Mouse (Mus musculus) myocyte (in vitro differentiated cells): Measurements from ENCODE around the gene Stab2. TPM values are rescaled to one million over a fixed set of nuclear protein-coding genes. Genes with fewer than 3 reads are reported as not detected.

Experiments
- H3K27me3 ChIP-seq: one replicate; pipeline ENCODE4 v1.6.1; 2011; ENCODE audit not compliant: control insufficient read depth, insufficient read depth, insufficient read length
- H3K36me3 ChIP-seq: one replicate; pipeline ENCODE4 v1.6.1; 2011; ENCODE audit not compliant: control insufficient read depth, insufficient read depth
- H3K4me2 ChIP-seq: one replicate; pipeline ENCODE4 v1.6.1; 2011; ENCODE audit warnings: low read depth, control low read depth
- H3K4me3 ChIP-seq: one replicate; pipeline ENCODE4 v1.5.1; 2011; ENCODE audit warnings: mild to moderate bottlenecking, control low read depth, moderate library complexity
- H3K79me2 ChIP-seq: one replicate; pipeline ENCODE4 v1.6.1; 2011; ENCODE audit not compliant: control insufficient read depth, insufficient read depth
- H3ac ChIP-seq: one replicate; pipeline ENCODE4 v1.6.1; 2011; ENCODE audit not compliant: control insufficient read depth, insufficient read length
- CEBPB ChIP-seq: IDR thresholded peaks from 2 replicates; pipeline ENCODE4 v1.6.1; 2011; ENCODE audit warnings: mild to moderate bottlenecking, moderate library complexity; ENCODE audit not compliant: poor library complexity, insufficient read depth, severe bottlenecking
- E2F4 ChIP-seq: IDR thresholded peaks from one replicate; pipeline ENCODE4 v1.6.1; 2011; ENCODE audit warnings: mild to moderate bottlenecking, control low read depth, moderate library complexity; ENCODE audit not compliant: insufficient read depth
- MAX ChIP-seq: IDR thresholded peaks from one replicate; pipeline ENCODE4 v1.6.1; 2011; ENCODE audit warnings: low read depth, mild to moderate bottlenecking, control low read depth
- MYOD1 ChIP-seq, 3 experiments: IDR thresholded peaks; one replicate each; pipeline ENCODE4 v1.6.1; 2011; ENCODE audit warnings: control low read depth in 2 of 3, low read depth in 2 of 3, mild to moderate bottlenecking in 2 of 3, moderate library complexity in 1 of 3; ENCODE audit not compliant: insufficient read length in 2 of 3, control insufficient read depth in 1 of 3
- MYOG ChIP-seq, 3 experiments: IDR thresholded peaks; one replicate each; pipeline ENCODE4 v1.6.1; 2011; ENCODE audit warnings: control low read depth in 2 of 3, low read depth in 2 of 3, mild to moderate bottlenecking in 2 of 3; ENCODE audit not compliant: insufficient read length in 2 of 3, control insufficient read depth in 1 of 3, insufficient read depth in 1 of 3
- POLR2A ChIP-seq: IDR thresholded peaks from one replicate; pipeline ENCODE4 v1.6.1; 2011; ENCODE audit warnings: low read depth, mild to moderate bottlenecking, control low read depth, moderate library complexity; ENCODE audit not compliant: insufficient read length
- POLR2AphosphoS2 ChIP-seq: IDR thresholded peaks from one replicate; pipeline ENCODE4 v1.6.1; 2011; ENCODE audit warnings: low read depth, control low read depth; ENCODE audit not compliant: insufficient read length
- REST ChIP-seq: IDR thresholded peaks from one replicate; pipeline ENCODE4 v1.6.1; 2011; ENCODE audit warnings: mild to moderate bottlenecking, control low read depth, moderate library complexity; ENCODE audit not compliant: insufficient read depth, insufficient read length
- SRF ChIP-seq: IDR thresholded peaks from one replicate; pipeline ENCODE4 v1.6.1; 2011; ENCODE audit warnings: low read depth; ENCODE audit not compliant: control insufficient read depth, insufficient read length
- TCF12 ChIP-seq: IDR thresholded peaks from one replicate; pipeline ENCODE4 v1.6.1; 2011; ENCODE audit warnings: mild to moderate bottlenecking, control low read depth; ENCODE audit not compliant: poor library complexity, insufficient read depth, severe bottlenecking
- TCF3 ChIP-seq: IDR thresholded peaks from one replicate; pipeline ENCODE4 v1.6.1; 2011; ENCODE audit warnings: low read depth, control low read depth; ENCODE audit not compliant: insufficient read length
- USF1 ChIP-seq: IDR thresholded peaks from one replicate; pipeline ENCODE4 v1.6.1; 2011; ENCODE audit warnings: low read depth, mild to moderate bottlenecking, control low read depth, moderate library complexity
- polyA plus RNA-seq: library from polyadenylated mRNA; unstranded; fragments of >200 nt; fragmentation: generic; extraction: Trizol; gene quantifications from one replicate; pipeline ENCODE4 v1.2.1, GENCODE M21; 2012; ENCODE audit warnings: missing spikeins

The Stab2 gene
- polyA plus RNA-seq, 1 experiment, result 0.17 TPM

GRCm38 (mm10) chr10:87037062-87037461, 29.2 kb upstream of the Stab2 start:
- TF ChIP-seq E2F4, result no peak
- Histone ChIP-seq H3ac (no peak overlapping the region), H3K4me3 (no peak overlapping the region), H3K79me2 (no peaks in the 10 kb centered on the region), H3K27me3 (no peaks in the 10 kb centered on the region), H3K4me2 (no peak overlapping the region), H3K36me3 (no peaks in the 10 kb centered on the region)

GRCm38 (mm10) chr10:87036271-87036703, 28.5 kb upstream of the Stab2 start:
- Histone ChIP-seq H3K27me3 (no peaks in the 10 kb centered on the region), H3K4me2 (no peak overlapping the region), H3K4me3 (no peak overlapping the region), H3ac (no peak overlapping the region), H3K36me3 (no peaks in the 10 kb centered on the region), H3K79me2 (no peaks in the 10 kb centered on the region)
- TF ChIP-seq TCF12, result no peak

GRCm38 (mm10) chr10:87035866-87036265, 28.0 kb upstream of the Stab2 start:
- no peak overlapping the region for H3ac ChIP-seq
- H3K36me3 ChIP-seq, result no peaks in the 10 kb centered on the region
- no peaks in the 10 kb centered on the region for H3K79me2 ChIP-seq
- no peaks in the 10 kb centered on the region for H3K27me3 ChIP-seq
- H3K4me3 ChIP-seq, result no peak overlapping the region
- H3K4me2 ChIP-seq, result no peak overlapping the region
- TF ChIP-seq REST, result no peak
- no peak for TF ChIP-seq MYOG (IDR thresholded peaks at IDR 0.05; ENCODE audit: control insufficient read depth in 1 of 3, insufficient read depth in 1 of 3, insufficient read length in 2 of 3, low read depth in 2 of 3)
- no peak for TF ChIP-seq POLR2AphosphoS2
- TF ChIP-seq MYOD1 (IDR thresholded peaks at IDR 0.05; ENCODE audit: control insufficient read depth in 1 of 3, insufficient read length in 2 of 3, low read depth in 2 of 3), result no peak
- TF ChIP-seq SRF, result no peak
- TF ChIP-seq POLR2A, result no peak
- TF ChIP-seq CEBPB, result no peak
- no peak for TF ChIP-seq TCF12
- no peak for TF ChIP-seq MAX
- TF ChIP-seq TCF3, result no peak
- TF ChIP-seq USF1, result no peak
- no peak for TF ChIP-seq E2F4

- Histone ChIP-seq H3ac (no peak overlapping the region), H3K36me3 (no peaks in the 10 kb centered on the region), H3K27me3 (no peaks in the 10 kb centered on the region), H3K4me2 (no peak overlapping the region), H3K79me2 (no peaks in the 10 kb centered on the region), H3K4me3 (no peak overlapping the region)
- no peak for TF ChIP-seq MYOG (IDR thresholded peaks at IDR 0.05; ENCODE audit: control insufficient read depth in 1 of 3, insufficient read depth in 1 of 3, insufficient read length in 2 of 3, low read depth in 2 of 3)
- TF ChIP-seq SRF, result no peak
- TF ChIP-seq MAX, result no peak
- TF ChIP-seq TCF3, result no peak
- TF ChIP-seq POLR2A, result no peak
- no peak for TF ChIP-seq CEBPB
- TF ChIP-seq USF1, result no peak
- no peak for TF ChIP-seq MYOD1 (IDR thresholded peaks at IDR 0.05; ENCODE audit: control insufficient read depth in 1 of 3, insufficient read length in 2 of 3, low read depth in 2 of 3)
- TF ChIP-seq REST, result no peak
- no peak for TF ChIP-seq TCF12
- TF ChIP-seq E2F4, result no peak
- no peak for TF ChIP-seq POLR2AphosphoS2
Measured at GRCm38 (mm10) chr10:87032768-87033167, 24.9 kb upstream of the Stab2 start.

GRCm38 (mm10) chr10:87024884-87025283, 17.1 kb upstream of the Stab2 start:
- no peaks in the 10 kb centered on the region for H3K79me2 ChIP-seq
- no peak for TF ChIP-seq MYOD1 (IDR thresholded peaks at IDR 0.05; ENCODE audit: control insufficient read depth in 1 of 3, insufficient read length in 2 of 3, low read depth in 2 of 3)
- TF ChIP-seq TCF3, result no peak
- TF ChIP-seq E2F4, result no peak
- no peak for TF ChIP-seq REST
- no peak for TF ChIP-seq MYOG (IDR thresholded peaks at IDR 0.05; ENCODE audit: control insufficient read depth in 1 of 3, insufficient read depth in 1 of 3, insufficient read length in 2 of 3, low read depth in 2 of 3)
- TF ChIP-seq SRF, result no peak
- no peak for TF ChIP-seq USF1
- no peak for TF ChIP-seq POLR2AphosphoS2
- no peak for TF ChIP-seq POLR2A
- TF ChIP-seq CEBPB, result no peak
- TF ChIP-seq TCF12, result no peak
- no peak for TF ChIP-seq MAX
- H3K4me2 ChIP-seq, result no peak overlapping the region
- no peaks in the 10 kb centered on the region for H3K27me3 ChIP-seq
- H3ac ChIP-seq, result no peak overlapping the region
- no peaks in the 10 kb centered on the region for H3K36me3 ChIP-seq
- H3K4me3 ChIP-seq, result no peak overlapping the region
